Mouse (Mus musculus) erythroblast, embryonic 14.5 days (primary cell): ENCODE data around the gene Hpd.

Experiments used
- GATA1 ChIP-seq: IDR thresholded peaks from 2 replicates; pipeline ENCODE4 v1.6.1; 2012; ENCODE audit warnings: low read length, inconsistent platforms, mixed read lengths
- TAL1 ChIP-seq: IDR thresholded peaks from 3 replicates; pipeline ENCODE4 v1.6.1; 2012; ENCODE audit warnings: low read length, inconsistent platforms, mixed read lengths

GRCm38 (mm10) chr5:123182651-123183050 is at the start of gene Hpd:
- no peak for TF ChIP-seq GATA1
- TF ChIP-seq TAL1: no peak
